Mouse (Mus musculus) midbrain, embryonic 14.5 days (tissue): ENCODE measurements at regions not wholly inside any gene's neighbourhood (a gene's known extent, or its start where the extent isn't known, plus 50 kb on each side); places are given as distances from the start of the nearest gene placed in this dataset.
A peak's percentile ranks its signal among the peaks of the same experiment; 100 is the strongest.

Experiments
- ATAC-seq: fragments of 200-750 bp; cut with Nextera tagmentation; 2 replicates; pipeline ENCODE4 v1.8.0; 2017; ENCODE audit warnings: moderate number of reproducible peaks, moderate library complexity; ENCODE audit not compliant: low FRiP score, low TSS enrichment
- DNase-seq: peaks from one replicate; pipeline ENCODE4 v3.0.0-alpha.2; 2015
- H3K27ac ChIP-seq: fragments of 300-500 bp; sonication (generic); replicated peaks from 2 replicates; pipeline ENCODE4 v1.5.1; 2014; ENCODE audit warnings: mild to moderate bottlenecking, low read depth, low read length, moderate library complexity
- H3K27me3 ChIP-seq: fragments of 300-500 bp; sonication (generic); 2 replicates; pipeline ENCODE4 v1.6.1; 2014; ENCODE audit warnings: low read length, control low read depth, mixed read lengths; ENCODE audit not compliant: control insufficient read depth, insufficient read depth
- H3K36me3 ChIP-seq: fragments of 300-500 bp; sonication (generic); 2 replicates; pipeline ENCODE4 v1.6.1; 2014; ENCODE audit warnings: low read length, control low read depth; ENCODE audit not compliant: control insufficient read depth, insufficient read depth
- H3K4me1 ChIP-seq: fragments of 300-500 bp; sonication (generic); 2 replicates; pipeline ENCODE4 v1.6.1; 2014; ENCODE audit warnings: mild to moderate bottlenecking, antibody characterized with exemption, low read length, control low read depth; ENCODE audit not compliant: control insufficient read depth, insufficient read depth
- H3K4me2 ChIP-seq: fragments of 300-500 bp; sonication (generic); 2 replicates; pipeline ENCODE4 v1.6.1; 2014; ENCODE audit warnings: mild to moderate bottlenecking, low read length, moderate library complexity
- H3K4me3 ChIP-seq: fragments of 300-500 bp; sonication (generic); replicated peaks from 2 replicates; pipeline ENCODE4 v1.5.1; 2014; ENCODE audit warnings: low read depth, low read length
- H3K9ac ChIP-seq: fragments of 300-500 bp; sonication (generic); replicated peaks from 2 replicates; pipeline ENCODE4 v1.6.1; 2014; ENCODE audit warnings: mild to moderate bottlenecking, low read length, moderate library complexity
- H3K9me3 ChIP-seq: fragments of 300-500 bp; sonication (generic); 2 replicates; pipeline ENCODE4 v1.6.1; 2016; ENCODE audit warnings: low read length, control low read depth, mixed read lengths; ENCODE audit not compliant: control insufficient read depth
- WGBS: fragments of 180-500 bp; shearing (Covaris S2); extraction: QIAGEN DNeasy Blood & Tissue Kit; methylation state at CpG from one replicate; pipeline ENCODE4 v1.1.7; 2014; 5-methylcytosine and 5-hydroxymethylcytosine counted together

- no peak overlapping the region for H3K27ac ChIP-seq
- no peak overlapping the region for H3K9ac ChIP-seq
- 95% methylated on average over 3 of the region's 3 CpGs for WGBS
- no peaks in the 10 kb centered on the region for H3K36me3 ChIP-seq
- H3K4me1 ChIP-seq = no peaks in the 10 kb centered on the region
- no peaks in the 10 kb centered on the region for H3K9me3 ChIP-seq
- no peak for ATAC-seq
- no peak overlapping the region for H3K4me3 ChIP-seq
- no peak overlapping the region for H3K4me2 ChIP-seq
- no peak for DNase-seq
- H3K27me3 ChIP-seq = no peaks in the 10 kb centered on the region
These were observed 158.2 kb upstream of the Tmpo start for GRCm38 (mm10) chr10:91339361-91339760.

- H3K4me2 ChIP-seq = no peak overlapping the region
- WGBS = 8% methylated on average over 12 of the region's 12 CpGs
- no peaks in the 10 kb centered on the region for H3K9me3 ChIP-seq
- no peak overlapping the region; the same call in 1 of the 2 replicates for H3K27ac ChIP-seq
- no peaks in the 10 kb centered on the region for H3K36me3 ChIP-seq
- DNase-seq (peak; percentile 51), ATAC-seq (no peak)
- H3K4me1 ChIP-seq = peaks cover 12% of the 10 kb centered on the region
- no peaks in the 10 kb centered on the region for H3K27me3 ChIP-seq
- no peak overlapping the region for H3K4me3 ChIP-seq
- H3K9ac ChIP-seq = no peak overlapping the region
These were observed 145.7 kb upstream of the Tmpo start for GRCm38 (mm10) chr10:91326661-91327312.

- Histone ChIP-seq H3K4me1 (peaks cover 12% of the 10 kb centered on the region), H3K9me3 (no peaks in the 10 kb centered on the region), H3K27ac (no peak overlapping the region), H3K4me3 (no peak overlapping the region), H3K4me2 (no peak overlapping the region), H3K36me3 (no peaks in the 10 kb centered on the region), H3K27me3 (no peaks in the 10 kb centered on the region), H3K9ac (no peak overlapping the region)
- 58% methylated on average over 8 of the region's 8 CpGs for WGBS
- DNase-seq (no peak), ATAC-seq (no peak)
These were observed 145.1 kb upstream of the Tmpo start for GRCm38 (mm10) chr10:91326144-91326655.

GRCm38 (mm10) chr10:91321226-91321625 lies 140.1 kb upstream of the Tmpo start:
- no peaks in the 10 kb centered on the region for H3K9me3 ChIP-seq
- H3K27ac ChIP-seq = no peak overlapping the region
- 79% methylated on average over 4 of the region's 4 CpGs for WGBS
- H3K9ac ChIP-seq = no peak overlapping the region
- peaks cover 4% of the 10 kb centered on the region for H3K4me1 ChIP-seq
- H3K36me3 ChIP-seq = no peaks in the 10 kb centered on the region
- no peaks in the 10 kb centered on the region for H3K27me3 ChIP-seq
- no peak overlapping the region for H3K4me3 ChIP-seq
- no peak for DNase-seq
- no peak overlapping the region for H3K4me2 ChIP-seq
- no peak for ATAC-seq

- H3K36me3 ChIP-seq = no peaks in the 10 kb centered on the region
These were observed 138.5 kb upstream of the Tmpo start for GRCm38 (mm10) chr10:91319442-91320112.

GRCm38 (mm10) chr10:91314441-91314840 lies 133.3 kb upstream of the Tmpo start:
- no peaks in the 10 kb centered on the region for H3K9me3 ChIP-seq
- DNase-seq = no peak
- ATAC-seq = no peak
- no peak overlapping the region for H3K4me3 ChIP-seq
- H3K4me1 ChIP-seq = no peaks in the 10 kb centered on the region
- no peak overlapping the region for H3K4me2 ChIP-seq
- no peaks in the 10 kb centered on the region for H3K27me3 ChIP-seq
- no peaks in the 10 kb centered on the region for H3K36me3 ChIP-seq
- WGBS = 76% methylated on average over 1 of the region's 1 CpGs
- no peak overlapping the region for H3K9ac ChIP-seq
- no peak overlapping the region for H3K27ac ChIP-seq

More at GRCm38 (mm10) chr10:91319442-91320112, 138.5 kb upstream of the Tmpo start:
- DNase-seq = no peak
- no peak for ATAC-seq
- Histone ChIP-seq H3K9ac (no peak overlapping the region), H3K4me3 (no peak overlapping the region), H3K4me2 (no peak overlapping the region), H3K4me1 (no peaks in the 10 kb centered on the region), H3K27me3 (no peaks in the 10 kb centered on the region), H3K9me3 (no peaks in the 10 kb centered on the region), H3K27ac (no peak overlapping the region)
- WGBS = 91% methylated on average over 10 of the region's 10 CpGs

- Histone ChIP-seq H3K9ac (no peak overlapping the region), H3K27ac (no peak overlapping the region), H3K4me3 (no peak overlapping the region), H3K4me2 (no peak overlapping the region), H3K4me1 (no peaks in the 10 kb centered on the region), H3K36me3 (no peaks in the 10 kb centered on the region), H3K27me3 (no peaks in the 10 kb centered on the region), H3K9me3 (no peaks in the 10 kb centered on the region)
- ATAC-seq = no peak
- no peak for DNase-seq
- WGBS = 64% methylated on average over 3 of the region's 3 CpGs
These were observed 132.2 kb upstream of the Tmpo start for GRCm38 (mm10) chr10:91313316-91313715.

- H3K27me3 ChIP-seq = no peaks in the 10 kb centered on the region
- no peak overlapping the region for H3K27ac ChIP-seq
- DNase-seq (peak; percentile 33), ATAC-seq (no peak)
- H3K4me1 ChIP-seq = no peaks in the 10 kb centered on the region
- H3K4me3 ChIP-seq = no peak overlapping the region
- no peaks in the 10 kb centered on the region for H3K9me3 ChIP-seq
- no peak overlapping the region for H3K4me2 ChIP-seq
- no peak overlapping the region for H3K9ac ChIP-seq
- H3K36me3 ChIP-seq = no peaks in the 10 kb centered on the region
- WGBS = 68% methylated on average over 5 of the region's 5 CpGs
These were observed 131.8 kb upstream of the Tmpo start for GRCm38 (mm10) chr10:91312913-91313312.

- no peak overlapping the region for H3K9ac ChIP-seq
- H3K9me3 ChIP-seq = no peaks in the 10 kb centered on the region
- H3K4me3 ChIP-seq = no peak overlapping the region
- ATAC-seq (no peak), DNase-seq (no peak)
- H3K36me3 ChIP-seq = no peaks in the 10 kb centered on the region
- H3K27ac ChIP-seq = no peak overlapping the region
- H3K27me3 ChIP-seq = no peaks in the 10 kb centered on the region
- no peaks in the 10 kb centered on the region for H3K4me1 ChIP-seq
- no peak overlapping the region for H3K4me2 ChIP-seq
- 90% methylated on average over 7 of the region's 7 CpGs for WGBS
These were observed 119.0 kb upstream of the Tmpo start for GRCm38 (mm10) chr10:91300067-91300466.
